Mouse (Mus musculus): ENCODE measurements around the gene Creg2.
"Not testable (repeated sequence)": the region's sequence is repeated elsewhere in the genome, so short reads cannot be mapped to it uniquely, and the experiment has no call there.

The Creg2 gene

DNA sequence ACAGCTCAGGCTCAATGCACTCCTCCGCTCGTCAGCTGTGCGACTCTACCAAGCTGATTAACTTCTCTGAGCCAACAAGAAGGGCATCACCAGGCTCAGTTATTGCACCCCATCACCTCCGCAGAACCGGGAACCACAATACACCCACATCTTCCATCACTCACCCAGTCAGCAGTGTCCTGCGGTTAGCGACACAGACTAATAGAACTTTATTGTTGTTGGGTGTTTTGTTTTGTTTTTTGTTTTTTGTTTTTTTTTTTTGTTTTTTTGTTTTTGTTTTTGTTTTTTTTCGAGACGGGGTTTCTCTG, at the start of gene Creg2:
TSS of gene Creg2 (minus strand) at position 234 of the 308 bp plus-strand sequence.
- DNase-seq (ENCODE audit: low spot score in 2 of 2) = no peak

GRCm38 (mm10) chr1:39700599-39701273, 49.5 kb upstream of the Creg2 start:
- no peak for DNase-seq (ENCODE audit: low spot score in 2 of 2)

DNA sequence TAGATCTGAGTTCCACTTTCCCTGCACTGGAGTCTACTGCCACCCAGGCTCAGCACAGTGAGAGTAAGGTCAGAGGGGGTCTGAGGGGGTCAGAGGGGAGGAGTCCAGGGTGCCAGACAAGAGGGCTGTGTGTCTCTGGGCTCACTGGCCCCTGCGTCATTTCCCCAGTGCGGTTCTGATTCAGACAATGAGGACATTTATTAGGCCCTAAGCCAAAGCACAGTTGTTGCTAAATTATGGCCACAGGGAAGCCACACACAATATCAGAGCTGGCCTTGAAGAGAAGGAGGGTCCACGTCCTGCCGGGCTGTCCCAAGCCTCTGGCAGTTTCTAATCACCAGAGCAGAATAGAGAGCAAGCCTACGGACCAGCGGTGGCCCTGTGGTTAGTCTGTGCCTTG, 47.2 kb upstream of the Creg2 start:
- DNase-seq (ENCODE audit: low spot score in 2 of 2) = peak; percentile 56 to 58

DNA sequence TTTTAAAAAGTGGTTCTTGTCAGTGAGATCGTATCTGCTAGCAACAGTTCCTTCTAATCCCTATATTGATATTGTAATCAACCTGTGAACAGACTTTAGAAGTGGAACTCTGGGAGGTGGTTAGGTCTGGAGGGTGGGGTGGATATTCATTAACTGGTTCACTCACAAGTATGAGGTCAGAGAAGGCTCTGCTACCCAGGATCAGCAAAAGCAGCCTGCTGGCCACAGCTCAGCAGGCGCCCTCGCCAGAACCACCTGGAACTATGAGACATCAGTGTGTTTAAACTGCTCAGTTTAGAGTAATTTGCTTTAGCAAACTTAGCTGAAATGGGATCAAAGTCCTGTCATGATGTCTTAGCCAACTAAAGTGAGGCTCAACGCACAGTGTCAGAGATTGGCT, 43.9 kb upstream of the Creg2 start:
- no peak for DNase-seq (ENCODE audit: low spot score in 2 of 2)

- DNase-seq (ENCODE audit: low spot score in 2 of 2) = no peak
These were observed 43.5 kb upstream of the Creg2 start for GRCm38 (mm10) chr1:39694756-39695155.

DNA sequence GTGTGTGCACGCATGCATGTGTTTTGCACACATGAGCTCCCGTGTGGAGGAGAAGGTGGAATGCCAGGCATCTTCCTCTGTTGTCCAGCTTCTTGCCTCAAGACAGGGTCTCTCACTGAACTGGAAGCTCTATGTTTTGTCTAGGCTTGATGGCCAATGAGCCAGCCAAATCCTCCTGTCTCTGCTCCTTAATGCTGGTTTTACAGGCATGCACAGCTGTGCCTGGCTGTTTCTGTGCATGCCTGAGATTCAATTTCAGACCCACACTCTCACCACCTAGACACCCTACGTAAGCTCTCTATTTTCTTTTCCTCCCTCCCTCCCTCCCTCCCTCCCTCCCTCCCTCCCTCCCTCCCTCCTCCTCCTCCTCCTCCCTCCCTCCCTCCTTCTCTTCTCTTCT, 40.7 kb upstream of the Creg2 start:
- DNase-seq (ENCODE audit: low spot score in 2 of 2) = no peak

DNA sequence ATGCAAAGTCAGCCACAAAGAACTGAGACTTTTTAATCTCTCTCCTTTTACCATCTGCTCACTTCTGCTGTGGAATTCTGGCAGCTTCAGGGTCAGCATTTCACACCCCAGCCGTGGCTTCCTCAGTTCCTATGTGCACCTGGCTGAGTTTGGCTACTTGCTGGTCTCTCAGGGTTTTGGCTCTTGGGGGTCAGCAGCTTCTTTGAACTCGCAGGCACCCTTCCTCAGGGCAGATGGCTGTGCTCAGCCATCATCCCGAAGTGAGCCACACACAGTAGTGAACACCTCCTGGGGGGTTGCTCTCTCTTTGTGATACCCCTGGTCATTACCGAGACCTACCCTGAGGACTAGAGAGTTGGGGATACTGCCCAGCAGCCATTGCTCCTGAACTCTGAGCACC, 39.8 kb upstream of the Creg2 start:
- DNase-seq (ENCODE audit: low spot score in 2 of 2) = no peak

GRCm38 (mm10) chr1:39688573-39688972, 37.3 kb upstream of the Creg2 start:
- no peak for DNase-seq (ENCODE audit: low spot score in 2 of 2)

GRCm38 (mm10) chr1:39687279-39687678, 36.0 kb upstream of the Creg2 start:
- DNase-seq (ENCODE audit: low spot score in 2 of 2) = no peak

DNA sequence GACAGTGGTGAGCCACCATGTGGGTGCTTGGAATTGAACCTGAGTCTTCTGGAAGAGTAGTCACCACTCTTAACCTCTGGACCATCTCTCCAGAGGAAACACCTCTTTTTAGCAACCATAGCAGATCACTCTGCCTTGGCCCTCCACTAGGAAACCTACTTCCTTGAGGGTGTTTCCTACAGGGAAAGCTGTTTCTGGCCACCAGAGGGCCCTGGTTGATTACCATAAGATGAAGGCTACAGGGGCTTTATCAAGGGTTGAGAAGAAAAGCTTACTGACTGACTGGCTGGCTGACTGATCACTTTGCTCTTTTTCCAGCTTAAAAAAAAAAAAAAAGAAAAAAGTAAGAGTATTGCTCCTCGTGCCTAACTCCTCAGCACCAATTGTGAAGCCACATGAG, 34.6 kb upstream of the Creg2 start:
- DNase-seq (ENCODE audit: low spot score in 2 of 2) = peak; percentile 80 to 84

DNA sequence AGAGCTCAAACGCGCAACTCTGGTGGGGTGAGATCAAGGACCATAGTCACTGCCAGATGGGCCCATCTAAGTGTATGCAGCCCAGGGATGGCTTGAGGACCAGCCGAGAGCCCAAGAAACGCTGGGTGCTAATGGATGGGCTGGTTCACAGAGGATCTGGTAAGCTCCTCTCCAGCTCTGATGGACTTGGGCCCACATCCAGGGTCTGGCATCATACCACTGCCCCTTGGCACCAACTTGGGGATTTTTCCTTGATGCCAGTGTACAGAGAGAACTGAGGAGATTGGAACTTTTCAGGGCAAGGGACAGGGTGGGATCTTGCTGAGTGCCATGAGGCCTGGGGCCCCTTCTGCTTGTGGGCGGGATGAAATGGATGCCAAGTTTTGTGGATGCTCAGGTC, 30.4 kb upstream of the Creg2 start:
- DNase-seq (ENCODE audit: low spot score in 2 of 2) = no peak

GRCm38 (mm10) chr1:39680546-39680945, 29.3 kb upstream of the Creg2 start:
- DNase-seq (ENCODE audit: low spot score in 2 of 2) = no peak

DNA sequence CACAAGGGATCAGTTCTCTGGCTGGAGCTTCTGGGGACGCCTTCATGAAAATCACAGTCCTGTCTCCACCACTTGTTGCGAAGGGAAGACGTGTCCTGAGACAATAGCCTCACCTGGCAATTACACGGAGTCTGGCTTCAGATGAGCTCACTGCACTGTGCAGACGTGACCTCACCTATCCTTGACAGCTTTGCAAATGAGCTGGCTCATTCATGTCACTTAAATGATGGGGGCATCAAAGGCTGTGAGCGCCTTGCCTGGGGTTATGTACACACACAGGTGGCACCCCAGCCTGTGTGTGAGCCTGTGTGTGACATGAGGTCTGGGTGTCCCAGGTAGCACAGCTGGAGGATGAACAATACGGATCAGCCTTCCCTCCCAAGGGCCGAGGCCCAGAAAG, 27.6 kb upstream of the Creg2 start:
- DNase-seq (ENCODE audit: low spot score in 2 of 2) = no peak

DNA sequence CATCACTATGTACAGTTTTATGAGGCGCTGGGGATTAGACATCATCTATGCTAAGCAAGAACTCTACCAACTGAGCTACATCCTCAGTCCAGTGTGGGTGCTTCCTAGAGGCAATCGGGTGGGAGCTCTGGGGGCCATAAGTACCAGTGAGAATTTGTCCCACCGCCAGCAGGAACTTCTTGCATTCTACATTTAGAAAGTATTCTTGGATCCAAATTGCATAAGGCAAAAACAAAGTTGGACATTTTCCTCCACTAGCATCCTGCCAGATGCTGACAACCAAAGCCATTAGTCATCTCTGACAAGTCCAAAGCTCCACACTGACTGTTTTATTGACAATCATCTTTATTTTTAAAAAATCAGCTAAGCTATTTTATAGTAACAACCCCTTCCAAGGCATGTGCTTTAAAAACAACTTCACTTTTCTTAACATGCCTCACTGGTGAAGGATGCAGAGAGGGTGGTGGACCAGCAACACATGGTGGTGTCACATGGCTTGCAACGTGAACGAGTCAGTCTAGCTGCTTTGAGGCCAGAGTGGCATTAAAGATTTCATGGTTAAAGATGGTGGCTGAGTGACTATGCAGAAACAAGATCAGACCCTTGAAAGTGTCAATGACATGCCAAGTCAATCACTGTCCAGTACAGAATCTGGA, 25.1 kb upstream of the Creg2 start:
- peak in 1 of 2 experiments; percentile 48 for DNase-seq (ENCODE audit: low spot score in 2 of 2)

GRCm38 (mm10) chr1:39672362-39673105, 21.3 kb upstream of the Creg2 start:
- DNase-seq (ENCODE audit: low spot score in 2 of 2) = no peak

DNA sequence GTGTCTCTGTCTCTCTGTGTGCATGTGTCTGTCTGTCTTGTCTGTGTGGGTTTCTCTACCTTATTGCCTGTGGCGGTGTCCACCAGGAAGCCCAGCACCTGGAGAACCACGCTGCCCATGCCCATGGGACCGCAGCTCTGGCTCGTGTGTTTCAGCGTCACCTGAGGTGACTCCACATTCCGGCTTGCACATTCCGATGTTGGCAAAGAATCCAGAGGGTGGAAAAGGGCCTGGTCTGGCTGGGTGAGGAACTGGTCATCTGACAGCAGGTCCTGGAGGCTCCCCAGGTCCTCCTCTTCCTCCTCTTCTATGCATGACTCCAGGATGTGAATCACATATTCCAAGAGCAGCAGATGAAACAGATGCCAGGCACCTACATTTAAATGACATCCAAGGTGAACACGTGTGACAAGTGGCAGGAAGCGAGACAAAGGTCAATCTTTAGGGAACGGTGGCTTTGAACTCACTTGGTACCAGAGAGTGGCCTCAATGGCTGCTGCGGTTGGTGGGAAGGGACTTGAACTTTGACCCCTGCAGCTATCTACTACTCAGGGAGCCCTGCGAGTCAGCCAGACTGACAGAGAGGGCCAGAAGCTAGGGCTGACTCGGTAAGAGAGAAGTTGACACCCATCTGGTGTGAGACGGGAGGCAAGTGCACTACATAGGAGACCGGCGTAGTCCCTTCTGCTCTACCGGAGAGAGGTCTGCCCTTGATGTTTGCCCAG, 19.1 kb upstream of the Creg2 start:
- peak in 1 of 2 experiments; percentile 21 for DNase-seq (ENCODE audit: low spot score in 2 of 2)

DNA sequence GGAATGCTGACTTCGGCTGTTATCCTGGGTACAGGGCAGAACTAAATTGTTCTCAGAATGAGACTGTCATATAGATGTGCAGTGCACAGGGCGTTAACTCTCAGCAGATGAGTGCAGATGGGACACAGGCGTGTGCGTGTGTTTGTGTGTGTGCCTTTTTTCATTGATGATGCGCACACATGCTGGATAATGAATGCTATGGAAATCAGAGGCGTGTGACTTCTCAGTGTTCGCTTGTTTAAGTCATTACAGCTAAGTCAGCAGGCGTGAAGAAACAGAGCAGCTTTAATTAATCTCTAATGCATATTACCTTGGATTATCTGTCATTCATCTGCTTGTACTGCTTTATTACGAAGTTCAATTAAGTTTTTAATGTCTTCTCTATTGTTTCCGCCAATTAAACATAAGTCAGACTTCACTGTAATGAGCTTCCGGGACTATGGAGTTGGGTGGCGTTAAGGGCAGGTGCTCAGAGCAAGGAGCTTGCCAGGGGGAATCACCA, 15.5 kb upstream of the Creg2 start:
- DNase-seq (ENCODE audit: low spot score in 2 of 2) = no peak

- DNase-seq (ENCODE audit: low spot score in 2 of 2) = no peak
These were observed 12.9 kb upstream of the Creg2 start for GRCm38 (mm10) chr1:39664039-39664625.

GRCm38 (mm10) chr1:39663050-39663449, 11.8 kb upstream of the Creg2 start:
- no peak for DNase-seq (ENCODE audit: low spot score in 2 of 2)

- no peak for DNase-seq (ENCODE audit: low spot score in 2 of 2)
These were observed 5.8 kb upstream of the Creg2 start for GRCm38 (mm10) chr1:39656976-39657529.

DNA sequence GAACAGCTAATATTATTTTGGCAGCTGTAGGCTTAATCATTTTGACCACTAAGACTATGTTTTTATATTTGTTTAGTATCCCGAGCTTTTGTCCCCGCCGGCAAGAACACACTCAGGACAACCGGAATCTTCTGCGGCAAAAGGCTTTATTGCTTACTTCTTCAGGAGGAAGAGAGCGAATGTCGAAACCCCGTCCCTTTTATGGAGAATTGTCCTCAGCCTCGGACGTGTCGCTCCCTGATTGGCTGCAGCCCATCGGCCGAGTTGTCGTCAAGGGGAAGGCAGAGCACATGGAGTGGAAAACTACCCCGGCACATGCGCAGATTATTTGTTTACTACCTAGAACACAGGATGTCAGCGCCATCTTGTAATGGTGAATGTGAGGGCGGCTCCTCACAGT, 3.6 kb upstream of the Creg2 start:
- not testable (repeated sequence) for DNase-seq (ENCODE audit: low spot score in 2 of 2)

GRCm38 (mm10) chr1:39653028-39653427, 1.8 kb upstream of the Creg2 start:
- no peak for DNase-seq (ENCODE audit: low spot score in 2 of 2)

Measured in heart, adult 9 months (tissue).